Mouse (Mus musculus) brain, embryonic 14.5 days (tissue): ENCODE measurements at regions not wholly inside any gene's neighbourhood (a gene's known extent, or its start where the extent isn't known, plus 50 kb on each side); places are given as distances from the start of the nearest gene placed in this dataset.

Experiments used
- DNase-seq: peaks from one replicate; pipeline ENCODE4 v3.0.0-alpha.2; 2011; ENCODE audit warnings: low read depth
- CTCF ChIP-seq: fragments of 200-500 bp; IDR thresholded peaks from 2 replicates; pipeline ENCODE4 v1.5.1; 2012; ENCODE audit warnings: inconsistent platforms, mild to moderate bottlenecking, moderate library complexity, borderline replicate concordance; ENCODE audit not compliant: insufficient read depth, insufficient read length; ENCODE audit errors: extremely low read depth
- POLR2A ChIP-seq: fragments of 200-500 bp; IDR thresholded peaks from 2 replicates; pipeline ENCODE4 v1.6.1; 2012; ENCODE audit warnings: mild to moderate bottlenecking, inconsistent platforms, borderline replicate concordance; ENCODE audit not compliant: poor library complexity, insufficient read depth, insufficient read length, severe bottlenecking; ENCODE audit errors: extremely low read depth

DNA sequence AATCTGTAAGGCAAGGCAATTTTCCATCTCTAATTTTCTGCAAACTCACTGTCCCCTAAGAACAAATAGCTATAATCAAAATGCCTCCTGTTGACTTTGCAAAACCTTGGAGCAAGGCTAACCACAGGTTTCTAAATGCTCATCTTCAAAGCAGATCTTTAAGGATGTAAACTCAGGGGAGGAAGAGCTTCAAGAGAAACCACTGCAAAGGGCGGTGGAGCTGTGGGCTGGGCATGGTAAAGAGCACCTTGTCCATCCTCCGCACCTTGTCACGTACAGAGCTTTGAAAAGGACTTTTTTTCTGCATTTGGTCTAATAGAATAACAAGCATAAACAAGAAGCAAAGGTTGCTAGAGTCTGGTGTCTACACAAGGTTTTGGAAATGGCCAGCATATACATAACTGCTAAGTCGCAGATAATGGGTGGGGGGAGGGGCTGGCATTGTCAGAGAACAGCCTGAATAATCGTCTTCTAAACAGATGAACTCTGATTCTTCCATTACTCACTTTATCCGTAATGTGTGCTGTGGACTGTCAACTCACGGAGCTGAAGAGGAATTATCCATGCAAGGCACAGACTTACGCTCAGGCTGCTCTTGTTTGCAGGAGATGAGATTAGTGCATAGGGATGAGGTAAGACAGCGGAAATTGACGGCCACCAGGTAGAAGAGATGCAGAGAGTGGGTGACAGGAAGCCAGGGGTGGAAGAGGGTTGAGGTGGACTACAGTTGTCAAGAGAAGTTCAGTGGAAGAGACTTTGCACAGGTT, 116.4 kb downstream of the Tsen15 start:
- peak; percentile 43 for DNase-seq
- no peak for TF ChIP-seq POLR2A
- TF ChIP-seq CTCF, result no peak

DNA sequence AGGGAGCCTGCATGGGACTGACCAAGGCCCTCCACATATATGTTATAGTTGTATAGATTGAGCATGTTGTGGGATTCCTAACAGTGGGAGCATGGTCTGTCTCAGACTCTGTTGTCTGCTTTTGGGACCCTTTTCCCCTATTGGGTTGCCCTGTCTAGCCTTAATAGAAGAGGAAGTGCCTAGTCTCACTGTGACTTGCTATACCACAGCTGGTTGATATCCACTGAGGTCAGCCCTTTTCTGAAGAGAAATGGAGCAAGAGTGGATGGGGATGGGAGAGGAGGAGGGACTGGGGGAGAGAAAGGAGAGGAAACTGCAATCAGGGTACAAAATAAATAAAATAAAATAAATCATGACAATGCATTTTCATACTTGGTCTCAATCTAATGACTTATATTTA, 120.1 kb downstream of the Tsen15 start:
- TF ChIP-seq POLR2A (no peak), CTCF (no peak)
- no peak for DNase-seq

GRCm38 (mm10) chr1:152264981-152265380, 121.5 kb downstream of the Tsen15 start:
- TF ChIP-seq POLR2A (no peak), CTCF (no peak)
- no peak for DNase-seq

- DNase-seq, result no peak
- TF ChIP-seq POLR2A (no peak), CTCF (peak; percentile 36; the same call in 1 of the 2 replicates)
Measured at GRCm38 (mm10) chr1:152261472-152261871, 125.0 kb downstream of the Tsen15 start.

GRCm38 (mm10) chr1:152260950-152261349, 125.5 kb downstream of the Tsen15 start:
- TF ChIP-seq POLR2A (no peak), CTCF (peak; percentile 21; the same call in 1 of the 2 replicates)
- no peak for DNase-seq

GRCm38 (mm10) chr1:152258258-152258657, 128.2 kb downstream of the Tsen15 start:
- no peak for DNase-seq
- TF ChIP-seq CTCF (no peak), POLR2A (no peak)

DNA sequence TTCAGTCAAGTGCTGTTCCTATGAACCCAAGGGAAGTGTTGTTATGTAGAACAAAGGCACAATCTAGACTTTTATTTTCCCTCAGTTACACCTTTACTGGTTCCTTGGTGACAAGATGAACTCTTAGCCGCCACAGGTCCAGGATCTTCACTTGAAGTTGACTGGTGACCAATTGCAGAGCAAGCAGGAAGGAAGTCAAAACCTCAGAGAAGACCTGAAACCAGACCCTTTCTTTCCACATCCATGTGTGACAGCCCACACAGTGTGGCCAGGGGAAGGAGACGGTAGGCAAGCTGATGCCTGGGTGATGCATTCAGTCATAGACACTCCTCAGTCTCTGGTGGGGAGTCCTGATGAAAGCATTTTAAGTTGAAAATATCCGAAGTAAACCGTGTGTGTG, 132.6 kb downstream of the Tsen15 start:
- no peak for DNase-seq
- no peak for TF ChIP-seq CTCF
- no peak for TF ChIP-seq POLR2A

DNA sequence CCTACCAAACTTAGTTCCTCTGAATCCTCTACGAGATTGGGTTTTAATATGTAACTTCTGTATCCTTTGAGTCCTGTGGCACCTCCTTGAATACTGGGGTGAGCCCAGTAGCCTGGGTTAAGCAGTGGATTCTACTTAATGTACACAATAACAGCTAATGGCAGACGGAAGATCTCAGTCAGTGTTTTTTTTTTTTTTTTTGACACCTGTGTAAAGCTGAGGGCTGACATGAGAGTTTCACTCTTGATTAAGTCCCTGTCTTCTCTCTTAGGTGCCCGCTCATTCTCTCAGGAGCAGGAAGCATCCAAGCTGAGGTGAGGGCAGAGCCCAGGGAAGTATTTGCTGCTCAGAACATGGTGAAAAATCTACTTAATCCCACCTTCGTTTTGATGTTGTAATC, 133.0 kb downstream of the Tsen15 start:
- TF ChIP-seq CTCF, result no peak
- no peak for TF ChIP-seq POLR2A
- DNase-seq, result no peak

DNA sequence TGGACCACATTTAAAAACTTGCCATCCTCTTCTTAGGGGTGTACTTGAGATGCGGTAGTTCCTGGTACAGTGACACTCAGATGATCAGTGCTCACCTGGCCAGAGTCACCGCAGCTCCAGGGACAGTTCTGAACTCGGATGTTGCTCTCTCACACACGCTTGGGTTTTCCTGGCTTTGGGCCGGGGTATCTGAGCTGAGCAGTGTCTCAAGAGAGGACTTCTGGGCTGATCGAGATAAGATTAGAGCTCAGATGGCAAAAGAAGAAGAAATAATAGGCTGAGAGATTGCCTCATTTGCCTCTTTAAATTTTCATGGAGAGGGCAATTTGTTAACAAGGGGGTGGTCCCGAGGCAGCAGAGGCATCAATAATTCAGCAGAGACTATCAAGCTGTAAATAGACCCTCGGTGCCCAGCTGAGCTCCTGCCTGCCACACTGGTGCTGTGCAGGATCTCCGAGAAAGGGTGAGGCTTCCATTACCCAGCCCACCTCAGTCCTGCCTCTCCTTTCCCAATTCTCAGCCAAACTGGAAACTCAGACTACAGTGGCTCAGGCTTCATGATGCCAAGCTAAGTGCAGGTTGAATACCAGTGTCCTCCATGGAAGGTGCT, 133.7 kb downstream of the Tsen15 start:
- TF ChIP-seq CTCF (no peak), POLR2A (no peak)
- peak; percentile 48 for DNase-seq

DNA sequence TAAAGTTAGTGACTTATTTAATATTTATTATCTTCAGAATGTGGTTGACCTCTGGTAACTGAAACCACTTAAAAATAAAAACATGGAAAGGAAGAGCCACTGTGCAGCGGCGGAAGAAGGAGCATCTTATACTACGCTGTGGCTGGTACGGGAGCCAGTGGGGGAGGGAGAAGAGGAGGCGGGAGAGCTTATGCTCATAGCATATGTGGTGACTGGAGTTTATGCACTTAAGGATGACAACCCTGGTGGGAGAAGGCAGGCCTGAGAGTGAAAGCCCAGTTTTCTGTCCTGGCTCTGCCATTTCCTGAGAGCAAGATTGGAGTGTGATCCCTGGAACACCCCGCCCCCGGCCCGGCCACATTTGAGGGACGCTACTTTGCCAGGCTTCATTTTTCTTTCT, 145.5 kb downstream of the Tsen15 start:
- no peak for DNase-seq
- TF ChIP-seq CTCF (no peak), POLR2A (no peak)

DNA sequence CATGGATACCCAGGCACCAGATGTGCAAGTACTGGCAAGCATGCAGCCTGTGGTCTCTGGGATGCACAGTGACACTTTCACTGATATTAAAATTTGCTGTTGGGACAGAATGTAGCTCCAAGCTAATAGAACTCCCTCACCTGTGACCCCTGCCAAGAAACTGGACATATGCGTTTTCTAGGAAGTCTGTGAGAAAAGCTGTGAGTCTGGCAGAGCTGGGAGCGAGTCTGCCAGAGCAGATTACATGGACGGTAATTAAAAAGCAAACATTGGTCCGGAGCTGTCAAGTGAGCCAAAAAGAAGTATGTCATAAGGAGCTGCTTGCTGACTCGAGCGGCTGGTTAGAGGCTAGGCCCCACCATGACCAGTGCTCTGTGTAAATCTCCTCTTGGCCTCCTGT, 147.1 kb downstream of the Tsen15 start:
- TF ChIP-seq POLR2A (no peak), CTCF (no peak)
- no peak for DNase-seq

GRCm38 (mm10) chr1:152235212-152235792, 145.4 kb upstream of the 1700025G04Rik start:
- peak; percentile 29 for DNase-seq
- no peak for TF ChIP-seq CTCF
- TF ChIP-seq POLR2A, result no peak

DNA sequence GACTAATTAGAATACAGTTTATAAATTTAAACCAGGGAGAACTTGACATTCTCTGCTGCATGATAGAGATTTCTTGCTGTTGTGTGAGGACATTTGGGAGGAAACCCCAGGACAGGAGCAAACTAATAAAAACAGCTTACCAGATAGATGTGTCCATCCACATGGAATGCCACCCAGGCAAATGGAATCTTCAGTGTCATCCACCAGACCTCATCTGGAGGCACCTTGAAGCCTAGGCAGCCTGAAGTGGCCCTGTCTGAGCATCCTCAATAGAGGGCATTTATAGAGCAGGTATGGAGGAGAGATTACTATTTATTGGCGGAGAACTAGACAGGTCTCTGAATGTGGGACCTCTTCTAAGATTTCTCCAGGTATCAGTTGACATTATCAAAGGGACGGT, 144.8 kb upstream of the 1700025G04Rik start:
- TF ChIP-seq POLR2A (no peak), CTCF (no peak)
- no peak for DNase-seq

DNA sequence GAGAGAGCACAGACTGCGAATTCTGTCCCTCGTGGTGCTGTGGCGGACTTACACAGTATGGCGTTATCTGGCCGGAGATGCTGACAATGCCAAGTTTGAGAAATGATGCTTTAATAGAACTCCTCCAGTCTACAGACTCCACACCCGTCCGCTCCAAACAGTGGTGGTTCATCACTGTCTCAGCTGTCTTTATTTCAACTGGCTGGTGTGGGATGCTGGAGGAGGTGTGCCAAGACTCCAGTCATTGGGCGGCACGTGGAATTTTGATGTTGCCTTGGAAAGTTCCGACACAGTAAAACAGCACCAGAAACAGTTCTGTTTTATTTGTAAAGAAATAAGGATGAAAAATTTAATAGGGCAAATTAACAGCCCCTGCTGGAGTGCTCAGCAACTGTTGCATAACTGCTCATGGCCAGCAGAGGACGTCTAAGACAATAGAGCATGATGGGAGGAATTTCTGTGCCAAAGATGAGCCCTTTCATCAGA, 141.8 kb upstream of the 1700025G04Rik start:
- no peak for DNase-seq
- TF ChIP-seq CTCF, result peak; percentile 32; the same call in 1 of the 2 replicates
- no peak for TF ChIP-seq POLR2A

GRCm38 (mm10) chr1:152229709-152230108, 139.8 kb upstream of the 1700025G04Rik start:
- TF ChIP-seq POLR2A (no peak), CTCF (no peak)
- DNase-seq, result no peak
